Mouse (Mus musculus) hindbrain, embryonic 13.5 days (tissue): ENCODE measurements at regions not wholly inside any gene's neighbourhood (a gene's known extent, or its start where the extent isn't known, plus 50 kb on each side); places are given as distances from the start of the nearest gene placed in this dataset.

Experiments used
- ATAC-seq: fragments of 200-750 bp; cut with Nextera tagmentation; 2 replicates; pipeline ENCODE4 v1.8.0; 2017; ENCODE audit warnings: moderate TSS enrichment; ENCODE audit not compliant: low FRiP score
- H3K27ac ChIP-seq: fragments of 300-500 bp; sonication (generic); 2 replicates; pipeline ENCODE4 v1.5.1; 2015; ENCODE audit warnings: inconsistent platforms, mild to moderate bottlenecking, moderate library complexity
- H3K27me3 ChIP-seq: fragments of 300-500 bp; sonication (generic); 2 replicates; pipeline ENCODE4 v1.6.1; 2015; ENCODE audit warnings: mild to moderate bottlenecking, inconsistent platforms
- H3K36me3 ChIP-seq: fragments of 300-500 bp; sonication (generic); 2 replicates; pipeline ENCODE4 v1.6.1; 2015; ENCODE audit warnings: mild to moderate bottlenecking, inconsistent platforms
- H3K4me1 ChIP-seq: fragments of 300-500 bp; sonication (generic); replicated peaks from 2 replicates; pipeline ENCODE4 v1.6.1; 2015; ENCODE audit warnings: inconsistent platforms
- H3K4me2 ChIP-seq: fragments of 300-500 bp; sonication (generic); 2 replicates; pipeline ENCODE4 v1.6.1; 2015; ENCODE audit warnings: inconsistent platforms, mild to moderate bottlenecking, moderate library complexity
- H3K4me3 ChIP-seq: fragments of 300-500 bp; sonication (generic); 2 replicates; pipeline ENCODE4 v1.5.1; 2015; ENCODE audit warnings: mild to moderate bottlenecking, inconsistent platforms
- H3K9ac ChIP-seq: fragments of 300-500 bp; sonication (generic); 2 replicates; pipeline ENCODE4 v1.6.1; 2015; ENCODE audit warnings: mild to moderate bottlenecking, inconsistent platforms
- H3K9me3 ChIP-seq: fragments of 300-500 bp; sonication (generic); 2 replicates; pipeline ENCODE4 v1.6.1; 2016; ENCODE audit warnings: inconsistent platforms
- WGBS: fragments of 180-500 bp; shearing (Covaris S2); methylation state at CpG from one replicate; pipeline ENCODE4 v1.1.7; 2015; 5-methylcytosine and 5-hydroxymethylcytosine counted together

DNA sequence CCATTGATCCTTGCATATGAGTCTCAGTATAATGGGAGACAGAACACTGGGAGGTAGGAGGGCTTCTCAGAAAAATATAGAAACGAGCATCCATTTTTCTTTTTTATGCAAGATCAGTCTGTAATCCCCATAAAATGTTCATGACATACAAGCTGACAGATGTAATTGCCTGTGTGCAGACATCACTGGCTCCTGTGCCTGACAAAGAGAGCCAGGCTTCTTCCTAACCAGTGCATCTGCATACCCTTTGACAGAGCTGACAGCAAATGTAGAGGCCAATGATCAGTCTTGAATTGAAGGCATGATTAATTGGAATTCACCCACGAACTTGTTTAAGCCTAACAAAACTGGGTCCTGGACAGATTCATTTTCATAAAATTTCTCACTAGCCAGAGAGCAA, 463.0 kb downstream of the 1190002N15Rik start:
- Histone ChIP-seq H3K27ac (no peak overlapping the region), H3K36me3 (no peaks in the 10 kb centered on the region), H3K27me3 (no peaks in the 10 kb centered on the region), H3K4me3 (no peak overlapping the region), H3K9me3 (no peaks in the 10 kb centered on the region), H3K4me2 (no peak overlapping the region), H3K9ac (no peak overlapping the region), H3K4me1 (no peaks in the 10 kb centered on the region)
- WGBS: 38% methylated on average over 2 of the region's 2 CpGs
- no peak for ATAC-seq

GRCm38 (mm10) chr9:94067121-94067520, 470.8 kb downstream of the 1190002N15Rik start:
- no peaks in the 10 kb centered on the region for H3K36me3 ChIP-seq
- no peak overlapping the region for H3K9ac ChIP-seq
- H3K27me3 ChIP-seq: no peaks in the 10 kb centered on the region
- ATAC-seq: no peak
- H3K27ac ChIP-seq: no peak overlapping the region
- H3K9me3 ChIP-seq: no peaks in the 10 kb centered on the region
- WGBS: 59% methylated on average over 1 of the region's 1 CpGs
- H3K4me3 ChIP-seq: no peak overlapping the region
- no peaks in the 10 kb centered on the region for H3K4me1 ChIP-seq
- H3K4me2 ChIP-seq: no peak overlapping the region

DNA sequence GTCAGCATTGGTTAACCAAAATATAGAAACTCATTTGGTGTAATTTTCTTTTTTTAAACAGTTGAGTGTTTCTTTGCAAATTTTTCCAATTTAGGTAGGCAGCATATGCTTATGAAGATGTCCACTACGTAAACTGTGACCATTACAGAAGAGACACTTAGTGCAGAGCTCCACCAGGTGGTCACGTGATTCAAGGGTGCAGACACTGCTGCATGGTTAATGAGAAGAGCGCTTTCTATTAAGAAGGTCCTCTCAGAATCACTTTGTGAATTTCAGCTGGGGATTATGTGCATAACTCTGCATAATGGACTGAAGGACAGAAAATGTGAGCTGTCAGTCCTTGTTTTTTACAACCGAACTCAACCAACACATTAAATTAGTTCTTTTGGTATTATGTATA, 484.7 kb downstream of the 1190002N15Rik start:
- Histone ChIP-seq H3K9me3 (no peaks in the 10 kb centered on the region), H3K27me3 (no peaks in the 10 kb centered on the region), H3K4me3 (no peak overlapping the region), H3K27ac (no peak overlapping the region), H3K4me2 (no peak overlapping the region), H3K36me3 (no peaks in the 10 kb centered on the region), H3K4me1 (no peaks in the 10 kb centered on the region), H3K9ac (no peak overlapping the region)
- no peak for ATAC-seq
- whole genome bisulfite sequencing: 81% methylated on average over 4 of the region's 4 CpGs

- no peaks in the 10 kb centered on the region for H3K36me3 ChIP-seq
- 89% methylated on average over 7 of the region's 7 CpGs for WGBS
- no peak overlapping the region for H3K4me2 ChIP-seq
- no peak for ATAC-seq
- H3K27ac ChIP-seq: no peak overlapping the region
- no peaks in the 10 kb centered on the region for H3K9me3 ChIP-seq
- H3K4me1 ChIP-seq: no peaks in the 10 kb centered on the region
- no peak overlapping the region for H3K4me3 ChIP-seq
- no peaks in the 10 kb centered on the region for H3K27me3 ChIP-seq
- H3K9ac ChIP-seq: no peak overlapping the region
These were observed 490.0 kb downstream of the 1190002N15Rik start for GRCm38 (mm10) chr9:94047845-94048244.

DNA sequence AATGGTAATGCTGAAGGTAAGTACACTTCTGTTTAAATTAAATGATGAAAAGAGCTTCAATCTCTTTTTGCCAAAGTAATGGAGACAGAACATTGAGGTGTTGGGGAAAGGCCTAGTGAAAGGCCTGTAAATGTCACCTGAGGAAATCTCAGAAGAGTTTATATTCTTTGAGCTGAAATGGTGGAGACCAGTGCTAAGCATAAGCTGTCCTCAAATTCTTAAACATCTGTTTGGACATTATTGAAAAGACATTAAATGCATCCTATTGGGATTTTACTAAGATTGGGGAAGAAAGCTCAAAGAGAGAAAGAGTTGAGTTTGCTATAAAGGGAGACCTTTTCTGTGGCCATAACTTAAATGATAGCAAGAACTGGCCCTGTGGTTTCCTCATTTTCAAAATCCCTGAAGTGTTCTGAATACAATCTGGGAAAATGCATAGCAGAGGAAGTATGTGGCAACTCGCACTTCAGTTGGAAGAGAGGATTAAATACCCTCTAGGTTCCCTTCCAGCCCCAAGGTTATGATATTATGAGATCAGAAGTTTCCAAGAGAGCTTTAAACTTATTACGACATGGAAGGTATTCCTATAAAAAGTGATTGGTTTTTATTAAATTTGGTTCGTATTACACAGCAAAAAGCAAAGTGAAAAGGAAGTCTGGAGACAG, 492.3 kb downstream of the 1190002N15Rik start:
- Histone ChIP-seq H3K36me3 (no peaks in the 10 kb centered on the region), H3K9me3 (no peaks in the 10 kb centered on the region), H3K4me2 (no peak overlapping the region), H3K4me1 (no peaks in the 10 kb centered on the region), H3K9ac (no peak overlapping the region), H3K4me3 (no peak overlapping the region), H3K27ac (no peak overlapping the region), H3K27me3 (no peaks in the 10 kb centered on the region)
- ATAC-seq: no peak
- WGBS: 85% methylated on average over 3 of the region's 3 CpGs

- no peak overlapping the region for H3K4me3 ChIP-seq
- H3K27me3 ChIP-seq: no peaks in the 10 kb centered on the region
- H3K4me1 ChIP-seq: no peaks in the 10 kb centered on the region
- WGBS: 59% methylated on average over 3 of the region's 3 CpGs
- ATAC-seq: no peak
- H3K9ac ChIP-seq: no peak overlapping the region
- no peak overlapping the region for H3K27ac ChIP-seq
- H3K36me3 ChIP-seq: no peaks in the 10 kb centered on the region
- H3K9me3 ChIP-seq: no peaks in the 10 kb centered on the region
- no peak overlapping the region for H3K4me2 ChIP-seq
These were observed 514.1 kb downstream of the 1190002N15Rik start for GRCm38 (mm10) chr9:94023761-94024160.

DNA sequence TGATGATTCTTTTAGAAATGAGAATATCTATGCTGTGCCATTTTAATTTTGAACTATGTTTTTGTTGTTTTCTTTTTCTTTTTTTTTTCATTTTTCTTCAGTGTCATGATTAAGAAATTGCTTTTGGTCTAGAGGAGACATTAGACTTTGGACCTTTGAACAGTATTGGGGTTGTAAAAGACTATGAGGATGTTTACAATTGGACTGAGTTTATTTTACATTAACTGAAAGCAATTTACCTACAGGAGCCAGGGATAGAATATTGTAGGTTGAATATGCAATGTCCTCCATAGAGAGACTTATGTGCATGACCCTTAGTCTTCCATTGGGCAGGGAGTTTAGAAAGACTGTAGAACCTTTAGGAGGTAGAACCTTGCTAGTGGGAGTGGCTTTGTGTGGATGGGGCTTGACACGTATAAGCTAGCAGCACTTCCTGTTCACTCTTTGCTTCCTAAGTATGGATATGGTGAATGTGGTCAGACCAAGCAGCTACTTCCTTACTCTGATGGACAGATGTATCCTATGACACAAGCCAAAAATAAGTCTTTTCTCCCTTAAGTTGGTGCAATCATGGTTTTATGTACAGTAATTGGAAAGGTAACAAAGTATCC, 516.5 kb downstream of the 1190002N15Rik start:
- Histone ChIP-seq H3K36me3 (no peaks in the 10 kb centered on the region), H3K27ac (no peak overlapping the region), H3K4me3 (no peak overlapping the region), H3K4me1 (no peaks in the 10 kb centered on the region), H3K4me2 (no peak overlapping the region), H3K9ac (no peak overlapping the region), H3K27me3 (no peaks in the 10 kb centered on the region), H3K9me3 (no peaks in the 10 kb centered on the region)
- no peak for ATAC-seq
- 81% methylated on average over 1 of the region's 1 CpGs for WGBS

DNA sequence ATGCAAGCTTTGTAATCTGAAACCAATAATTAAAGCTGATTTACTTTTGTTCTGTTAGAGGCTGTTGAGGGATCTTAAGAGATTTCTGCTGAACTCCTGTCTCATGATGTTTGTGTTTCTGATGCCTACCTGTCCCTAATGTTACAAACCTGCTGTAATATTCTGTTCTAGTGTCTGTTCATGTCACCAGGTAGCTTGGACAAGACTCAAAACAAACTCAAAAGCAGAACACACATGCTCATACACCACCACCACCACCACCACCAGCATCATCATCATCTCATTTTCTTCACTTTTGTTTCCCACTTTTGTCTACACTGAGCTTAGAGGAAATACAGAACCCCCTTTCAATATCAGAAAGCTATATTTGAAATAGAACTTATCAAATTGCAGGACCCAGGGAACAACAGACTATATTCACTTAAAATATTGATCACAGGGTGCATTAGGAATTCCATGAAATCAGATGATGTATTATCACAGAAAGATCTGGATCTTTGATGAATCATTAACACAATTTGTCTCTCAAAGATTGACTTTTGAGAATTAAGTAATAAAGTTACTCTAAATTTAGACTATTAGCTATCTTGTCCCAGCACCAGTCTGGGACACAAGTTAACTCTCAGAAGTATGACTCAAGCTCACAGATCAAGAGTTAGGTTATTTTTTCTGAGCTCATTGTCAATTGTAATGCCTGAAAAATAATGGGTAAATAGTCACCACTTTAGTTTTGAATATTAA, 521.0 kb downstream of the 1190002N15Rik start:
- Histone ChIP-seq H3K9ac (no peak overlapping the region), H3K27ac (no peak overlapping the region), H3K27me3 (no peaks in the 10 kb centered on the region), H3K4me1 (no peaks in the 10 kb centered on the region), H3K4me2 (no peak overlapping the region), H3K36me3 (no peaks in the 10 kb centered on the region), H3K4me3 (no peak overlapping the region), H3K9me3 (no peaks in the 10 kb centered on the region)
- no peak for ATAC-seq

DNA sequence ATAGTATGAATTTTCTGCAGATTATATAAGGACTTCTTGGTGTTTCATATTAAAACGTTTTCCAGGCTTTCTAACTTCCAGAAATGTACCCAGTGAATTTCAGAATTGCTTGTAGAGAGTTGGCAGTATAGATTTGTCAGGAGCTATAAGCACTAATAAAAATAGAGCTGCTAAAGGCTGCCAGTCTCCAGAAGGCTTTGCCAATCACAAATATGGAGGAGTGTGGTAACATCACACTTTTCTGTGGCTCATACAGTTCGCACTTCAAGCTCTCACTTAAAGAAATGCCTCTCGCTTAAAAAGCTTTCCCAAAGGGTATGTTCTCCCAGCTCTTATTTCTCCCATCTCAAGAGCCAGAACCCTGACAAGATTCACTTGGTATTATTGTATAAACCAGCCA, 545.7 kb downstream of the 1190002N15Rik start:
- H3K27me3 ChIP-seq: no peaks in the 10 kb centered on the region
- ATAC-seq: no peak
- WGBS: 75% methylated on average over 3 of the region's 3 CpGs

GRCm38 (mm10) chr9:93991141-93991540, 546.7 kb downstream of the 1190002N15Rik start:
- H3K4me3 ChIP-seq: no peak overlapping the region
- no peak for ATAC-seq
- no peaks in the 10 kb centered on the region for H3K27me3 ChIP-seq
- 87% methylated on average over 1 of the region's 1 CpGs for WGBS
- H3K4me1 ChIP-seq: no peaks in the 10 kb centered on the region
- H3K9me3 ChIP-seq: no peaks in the 10 kb centered on the region
- no peak overlapping the region for H3K27ac ChIP-seq
- no peak overlapping the region for H3K4me2 ChIP-seq
- no peak overlapping the region for H3K9ac ChIP-seq
- H3K36me3 ChIP-seq: no peaks in the 10 kb centered on the region

More for the DNA sequence above, 545.7 kb downstream of the 1190002N15Rik start:
- Histone ChIP-seq H3K4me1 (no peaks in the 10 kb centered on the region), H3K4me2 (no peak overlapping the region), H3K9ac (no peak overlapping the region), H3K27ac (no peak overlapping the region), H3K36me3 (no peaks in the 10 kb centered on the region), H3K4me3 (no peak overlapping the region), H3K9me3 (no peaks in the 10 kb centered on the region)

DNA sequence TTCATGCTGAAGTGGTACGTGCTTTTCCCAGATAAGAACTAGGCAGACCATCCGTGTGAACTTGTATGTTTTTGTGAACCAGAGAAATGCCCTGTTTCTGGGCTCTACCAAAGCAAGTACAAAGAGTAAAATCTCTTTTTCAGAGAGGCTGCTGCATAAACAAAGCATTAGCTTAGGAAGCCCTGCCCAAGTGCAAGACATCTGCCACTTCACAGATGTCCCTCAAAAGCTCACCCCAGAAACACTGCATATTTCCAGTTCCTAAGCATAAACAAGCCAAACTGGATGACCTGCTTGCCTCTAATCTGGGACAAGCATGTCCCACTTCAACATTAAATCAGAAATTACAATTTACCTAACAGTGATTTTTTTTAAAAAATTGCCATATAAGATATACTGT, 556.7 kb downstream of the 1190002N15Rik start:
- Histone ChIP-seq H3K9ac (no peak overlapping the region), H3K27ac (no peak overlapping the region), H3K4me1 (no peaks in the 10 kb centered on the region), H3K4me2 (no peak overlapping the region), H3K27me3 (no peaks in the 10 kb centered on the region), H3K36me3 (no peaks in the 10 kb centered on the region), H3K9me3 (no peaks in the 10 kb centered on the region), H3K4me3 (no peak overlapping the region)
- no peak for ATAC-seq
- 73% methylated on average over 2 of the region's 2 CpGs for WGBS

- Histone ChIP-seq H3K27me3 (no peaks in the 10 kb centered on the region), H3K27ac (no peak overlapping the region), H3K9me3 (no peaks in the 10 kb centered on the region), H3K4me2 (no peak overlapping the region), H3K36me3 (no peaks in the 10 kb centered on the region), H3K4me1 (0 out of 2 replicates have a peak, but pooled peaks cover 3% of the 10 kb centered on the region), H3K4me3 (no peak overlapping the region), H3K9ac (no peak overlapping the region)
- WGBS: 80% methylated on average over 6 of the region's 6 CpGs
- no peak for ATAC-seq
These were observed 568.1 kb downstream of the 1190002N15Rik start for GRCm38 (mm10) chr9:93969691-93970284.
